In the genomic region with DNA sequence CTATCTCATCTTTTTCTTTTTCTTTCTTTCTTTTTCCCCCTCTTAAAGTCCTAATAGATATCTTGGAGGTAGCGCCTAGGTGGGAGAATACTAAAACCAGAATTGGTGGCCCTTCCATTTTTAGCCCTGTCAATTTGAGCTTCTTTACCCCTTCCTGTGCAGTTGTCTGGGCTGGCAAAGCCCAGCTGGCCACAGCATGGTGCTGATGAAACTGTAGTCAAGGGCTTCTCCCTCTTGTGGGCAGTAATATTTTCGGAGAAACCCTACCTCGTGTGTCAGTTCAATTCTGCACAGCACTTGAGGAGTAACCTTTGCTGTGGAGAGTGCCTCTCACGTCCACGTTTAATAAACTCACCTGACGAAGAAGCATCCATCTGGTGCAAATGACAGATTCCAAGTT, we compare ENCODE assay signal across 13 mouse cellular contexts. TPM values are rescaled to one million over a fixed set of nuclear protein-coding genes. Genes with fewer than 3 reads are reported as not detected.
DNase-seq lines count a peak whose midpoint lies in the region; ATAC-seq and TF ChIP-seq lines count a peak whose summit lies in the region.
"Had no signal": no experiment of that assay in that cellular context is flagged by ENCODE, and none has a peak within 500 bp of the region (broad histone marks: within the 10 kb centered on the region; RNA-seq: fewer than 3 reads in every experiment).

No protein-coding gene starts in this region.

- H3K9ac ChIP-seq in intestine, postnatal 0 days (ENCODE audit: low read depth, low read length) = no peak overlapping the region
- no peak overlapping the region for H3K9ac ChIP-seq in intestine, embryonic 16.5 days (ENCODE audit: low read depth, low read length)
- no peak overlapping the region for H3K9ac ChIP-seq in midbrain, embryonic 13.5 days (replicated peaks)
- H3K9ac ChIP-seq in midbrain, embryonic 11.5 days (ENCODE audit: low read length) = no peak overlapping the region
- no peak overlapping the region for H3K9ac ChIP-seq in forebrain, postnatal 0 days
- no peak overlapping the region for H3K9ac ChIP-seq in neural tube, embryonic 14.5 days (replicated peaks; ENCODE audit: low read depth, low read length)
- H3K9ac ChIP-seq: midbrain, embryonic 12.5 days had no signal

- H3K9me3 ChIP-seq in intestine, postnatal 0 days (ENCODE audit: control insufficient read depth) = no peaks in the 10 kb centered on the region
- H3K9me3 ChIP-seq in intestine, embryonic 16.5 days (ENCODE audit: control insufficient read depth, low read length) = no peaks in the 10 kb centered on the region
- no peaks in the 10 kb centered on the region for H3K9me3 ChIP-seq in midbrain, embryonic 13.5 days
- no peaks in the 10 kb centered on the region for H3K9me3 ChIP-seq in midbrain, embryonic 11.5 days (ENCODE audit: control insufficient read depth, low read length)
- H3K9me3 ChIP-seq in forebrain, postnatal 0 days (ENCODE audit: low read length) = no peaks in the 10 kb centered on the region
- H3K9me3 ChIP-seq in neural tube, embryonic 14.5 days (ENCODE audit: control insufficient read depth, low read length) = no peaks in the 10 kb centered on the region
- H3K9me3 ChIP-seq: heart, embryonic 10.5 days; midbrain, embryonic 12.5 days had no signal

- 79% methylated on average over 6 of the region's 6 CpGs for WGBS in intestine, postnatal 0 days
- WGBS in intestine, embryonic 16.5 days = 74% methylated on average over 6 of the region's 6 CpGs
- WGBS in midbrain, embryonic 13.5 days = 67% methylated on average over 6 of the region's 6 CpGs
- 69% methylated on average over 6 of the region's 6 CpGs for WGBS in midbrain, embryonic 11.5 days
- WGBS in forebrain, postnatal 0 days = 49% methylated on average over 6 of the region's 6 CpGs
- 60% methylated on average over 6 of the region's 6 CpGs for WGBS in neural tube, embryonic 14.5 days

- H3K4me2 ChIP-seq in intestine, postnatal 0 days (replicated peaks; ENCODE audit: low read depth) = no peak overlapping the region
- H3K4me2 ChIP-seq in intestine, embryonic 16.5 days (ENCODE audit: low read depth, low read length) = no peak overlapping the region
- peak overlapping the region; percentile 68; the same call in 1 of the 2 replicates for H3K4me2 ChIP-seq in midbrain, embryonic 13.5 days (replicated peaks)
- H3K4me2 ChIP-seq in midbrain, embryonic 11.5 days = no peak overlapping the region
- no peak overlapping the region for H3K4me2 ChIP-seq in forebrain, postnatal 0 days (ENCODE audit: low read depth)
- peak overlapping the region; percentile 19; the same call in 1 of the 2 replicates for H3K4me2 ChIP-seq in neural tube, embryonic 14.5 days (ENCODE audit: low read depth, low read length)
- H3K4me2 ChIP-seq: midbrain, embryonic 12.5 days had no signal

- no peak for DNase-seq in midbrain, embryonic 11.5 days (ENCODE audit: low spot score, missing footprints)
- no peak for DNase-seq in forebrain, postnatal 0 days
- no peak for DNase-seq in cerebellum, adult 11-12 months
- no peak for DNase-seq in spleen, adult 12 weeks (ENCODE audit: low spot score)
- DNase-seq: cerebellum, adult 8-10 months; lung, adult 2 months; thymus, adult 18-20 months had no signal

- no peak for ATAC-seq in intestine, postnatal 0 days
- no peak for ATAC-seq in intestine, embryonic 16.5 days
- ATAC-seq in midbrain, embryonic 13.5 days = no peak
- ATAC-seq in midbrain, embryonic 11.5 days (ENCODE audit: low FRiP score) = no peak
- ATAC-seq in forebrain, postnatal 0 days = no peak
- ATAC-seq in neural tube, embryonic 14.5 days (ENCODE audit: low read depth) = no peak

- H3K4me1 ChIP-seq in intestine, postnatal 0 days (replicated peaks; ENCODE audit: control insufficient read depth, insufficient read depth, low read length) = 0 out of 2 replicates have a peak, but pooled peaks cover 3% of the 10 kb centered on the region
- peaks cover 9% of the 10 kb centered on the region for H3K4me1 ChIP-seq in intestine, embryonic 16.5 days (ENCODE audit: control insufficient read depth, insufficient read depth, low read length)
- peaks cover 51% of the 10 kb centered on the region for H3K4me1 ChIP-seq in midbrain, embryonic 13.5 days (replicated peaks)
- H3K4me1 ChIP-seq in midbrain, embryonic 11.5 days (ENCODE audit: control insufficient read depth, insufficient read depth, low read length) = peaks cover 11% of the 10 kb centered on the region
- H3K4me1 ChIP-seq in forebrain, postnatal 0 days (ENCODE audit: insufficient read depth) = 0 out of 2 replicates have a peak, but pooled peaks cover 8% of the 10 kb centered on the region
- peaks cover 13% of the 10 kb centered on the region for H3K4me1 ChIP-seq in neural tube, embryonic 14.5 days (ENCODE audit: control insufficient read depth, insufficient read depth, low read length)

- no peak for TF ChIP-seq CTCF in intestine, postnatal 0 days (IDR thresholded peaks at IDR 0.05; ENCODE audit: low read depth)
- TF ChIP-seq CTCF in forebrain, postnatal 0 days (IDR thresholded peaks at IDR 0.05; ENCODE audit: low read depth) = peak; percentile 23

- H3K27ac ChIP-seq in intestine, postnatal 0 days (ENCODE audit: low read depth, low read length) = 0 out of 2 replicates have a peak overlapping the region, but pooled peaks have one; percentile 21
- H3K27ac ChIP-seq in intestine, embryonic 16.5 days (ENCODE audit: low read length) = no peak overlapping the region
- H3K27ac ChIP-seq in midbrain, embryonic 13.5 days = no peak overlapping the region
- H3K27ac ChIP-seq in midbrain, embryonic 11.5 days (ENCODE audit: low read depth, low read length) = no peak overlapping the region
- H3K27ac ChIP-seq in forebrain, postnatal 0 days (ENCODE audit: low read depth, low read length) = no peak overlapping the region
- no peak overlapping the region for H3K27ac ChIP-seq in neural tube, embryonic 14.5 days (ENCODE audit: low read depth, low read length)
- H3K27ac ChIP-seq: heart, embryonic 10.5 days; midbrain, embryonic 12.5 days had no signal

- H3K4me3 ChIP-seq in intestine, postnatal 0 days (ENCODE audit: low read depth, low read length) = no peak overlapping the region
- H3K4me3 ChIP-seq in intestine, embryonic 16.5 days (ENCODE audit: low read length) = no peak overlapping the region
- no peak overlapping the region for H3K4me3 ChIP-seq in midbrain, embryonic 13.5 days (replicated peaks)
- no peak overlapping the region for H3K4me3 ChIP-seq in midbrain, embryonic 11.5 days (ENCODE audit: low read depth, low read length)
- H3K4me3 ChIP-seq in forebrain, postnatal 0 days (ENCODE audit: low read depth, low read length) = no peak overlapping the region
- H3K4me3 ChIP-seq in neural tube, embryonic 14.5 days (ENCODE audit: low read depth, low read length) = no peak overlapping the region
- H3K4me3 ChIP-seq: heart, embryonic 10.5 days; midbrain, embryonic 12.5 days had no signal

- H3K27me3 ChIP-seq in intestine, postnatal 0 days (replicated peaks; ENCODE audit: control insufficient read depth, insufficient read depth, low read length) = no peaks in the 10 kb centered on the region
- no peaks in the 10 kb centered on the region for H3K27me3 ChIP-seq in intestine, embryonic 16.5 days (replicated peaks; ENCODE audit: control insufficient read depth, insufficient read depth, low read length)
- no peaks in the 10 kb centered on the region for H3K27me3 ChIP-seq in midbrain, embryonic 13.5 days
- H3K27me3 ChIP-seq in midbrain, embryonic 11.5 days (ENCODE audit: control insufficient read depth, insufficient read depth, low read length) = no peaks in the 10 kb centered on the region
- no peaks in the 10 kb centered on the region for H3K27me3 ChIP-seq in forebrain, postnatal 0 days (ENCODE audit: insufficient read depth, low read length)
- H3K27me3 ChIP-seq in neural tube, embryonic 14.5 days (ENCODE audit: control insufficient read depth, insufficient read depth, low read length) = no peaks in the 10 kb centered on the region
- H3K27me3 ChIP-seq: midbrain, embryonic 12.5 days had no signal

- no peaks in the 10 kb centered on the region; the same call in 1 of the 2 replicates for H3K36me3 ChIP-seq in intestine, postnatal 0 days (ENCODE audit: control insufficient read depth, insufficient read depth)
- no peaks in the 10 kb centered on the region for H3K36me3 ChIP-seq in intestine, embryonic 16.5 days (ENCODE audit: control insufficient read depth, insufficient read depth, low read length)
- peaks cover 4% of the 10 kb centered on the region; the same call in 1 of the 2 replicates for H3K36me3 ChIP-seq in midbrain, embryonic 13.5 days
- peaks cover 5% of the 10 kb centered on the region; the same call in 1 of the 2 replicates for H3K36me3 ChIP-seq in midbrain, embryonic 11.5 days (ENCODE audit: control insufficient read depth, insufficient read depth, low read length)
- H3K36me3 ChIP-seq in forebrain, postnatal 0 days (ENCODE audit: insufficient read depth) = no peaks in the 10 kb centered on the region
- H3K36me3 ChIP-seq in neural tube, embryonic 14.5 days (ENCODE audit: control insufficient read depth, insufficient read depth, low read length) = no peaks in the 10 kb centered on the region

RNA-seq across cellular contexts. Expression of gene Plpp3, which starts 4.9 kb away (rescaled TPM):
- 84.1 and 84.3 TPM in 2 replicates for polyA plus RNA-seq in intestine, postnatal 0 days (2015; fragmentation: Nextera tagmentation; extraction: Ambion mirVana)
- 46.0 and 48.4 TPM in 2 replicates for polyA plus RNA-seq in intestine, embryonic 16.5 days (2015; fragmentation: Nextera tagmentation; extraction: Ambion mirVana)
- 58.5 TPM in 2 replicates for polyA plus RNA-seq in midbrain, embryonic 13.5 days (2015; fragmentation: Nextera tagmentation; extraction: Ambion mirVana)
- polyA plus RNA-seq in midbrain, embryonic 11.5 days (2014; fragmentation: Nextera tagmentation; extraction: Ambion mirVana) = 46.3 and 47.0 TPM in 2 replicates
- 64.8 and 87.3 TPM in 2 replicates for total RNA-seq in forebrain, postnatal 0 days (2014; rRNA removed)
- 82.8 and 117 TPM in 2 replicates for polyA plus RNA-seq in forebrain, postnatal 0 days (2015; fragmentation: Nextera tagmentation; extraction: Ambion mirVana)
- polyA plus RNA-seq in neural tube, embryonic 14.5 days (2014; fragmentation: Nextera tagmentation; extraction: Ambion mirVana) = 58.5 and 67.0 TPM in 2 replicates

RNA-seq across cellular contexts. Expression of gene Prkaa2, which starts 52.3 kb away (rescaled TPM):
- 10.2 and 10.9 TPM in 2 replicates for polyA plus RNA-seq in intestine, postnatal 0 days (2015; fragmentation: Nextera tagmentation; extraction: Ambion mirVana)
- 6.3 and 7.2 TPM in 2 replicates for polyA plus RNA-seq in intestine, embryonic 16.5 days (2015; fragmentation: Nextera tagmentation; extraction: Ambion mirVana)
- polyA plus RNA-seq in midbrain, embryonic 13.5 days (2015; fragmentation: Nextera tagmentation; extraction: Ambion mirVana) = 9.8 and 11.1 TPM in 2 replicates
- polyA plus RNA-seq in midbrain, embryonic 11.5 days (2014; fragmentation: Nextera tagmentation; extraction: Ambion mirVana) = 3.7 and 4.4 TPM in 2 replicates
- total RNA-seq in forebrain, postnatal 0 days (2014; rRNA removed) = 24.2 and 29.1 TPM in 2 replicates
- polyA plus RNA-seq in forebrain, postnatal 0 days (2015; fragmentation: Nextera tagmentation; extraction: Ambion mirVana) = 10.6 and 14.5 TPM in 2 replicates
- polyA plus RNA-seq in neural tube, embryonic 14.5 days (2014; fragmentation: Nextera tagmentation; extraction: Ambion mirVana) = 15.6 and 16.2 TPM in 2 replicates

Comparison
In these comparisons a context has a peak if more than half of its experiments do, and no peak if none do; other contexts are left out.
1. H3K4me2 ChIP-seq: peak in midbrain, embryonic 13.5 days (single experiment) and neural tube, embryonic 14.5 days (single experiment); none in intestine, postnatal 0 days (single experiment), intestine, embryonic 16.5 days (single experiment), midbrain, embryonic 11.5 days (single experiment) and forebrain, postnatal 0 days (single experiment).